Mouse (Mus musculus): ENCODE measurements around the gene Nt5c. TPM values are rescaled to one million over a fixed set of nuclear protein-coding genes. Genes with fewer than 3 reads are reported as not detected.

The Nt5c gene
- polyA plus RNA-seq, 1 experiment from 2014 or later: 91.0 TPM

- 86% methylated on average over 2 of the region's 2 CpGs for WGBS
- no peak for ATAC-seq
- no peaks in the 10 kb centered on the region for H3K9me3 ChIP-seq (ENCODE audit: control insufficient read depth, low read length)
Measured at GRCm38 (mm10) chr11:115522238-115522637, 30.6 kb upstream of the Nt5c start.

GRCm38 (mm10) chr11:115521080-115521479, 29.4 kb upstream of the Nt5c start:
- H3K9ac ChIP-seq (replicated peaks; ENCODE audit: low read depth, low read length): no peak overlapping the region
- peaks cover 9% of the 10 kb centered on the region for H3K36me3 ChIP-seq (ENCODE audit: control insufficient read depth, insufficient read depth)
- H3K4me2 ChIP-seq (ENCODE audit: low read length): no peak overlapping the region
- H3K27ac ChIP-seq (ENCODE audit: low read length): no peak overlapping the region
- no peak for ATAC-seq
- H3K9me3 ChIP-seq (ENCODE audit: control insufficient read depth, low read length): no peaks in the 10 kb centered on the region
- 86% methylated on average over 4 of the region's 4 CpGs for WGBS
- no peaks in the 10 kb centered on the region for H3K4me1 ChIP-seq (replicated peaks; ENCODE audit: control insufficient read depth, insufficient read depth, low read length)
- H3K27me3 ChIP-seq (replicated peaks; ENCODE audit: control insufficient read depth, insufficient read depth, low read length): no peaks in the 10 kb centered on the region
- no peak overlapping the region for H3K4me3 ChIP-seq (replicated peaks; ENCODE audit: low read length)

More at GRCm38 (mm10) chr11:115522238-115522637, 30.6 kb upstream of the Nt5c start:
- peaks cover 10% of the 10 kb centered on the region for H3K36me3 ChIP-seq (ENCODE audit: control insufficient read depth, insufficient read depth)
- H3K4me2 ChIP-seq (ENCODE audit: low read length): no peak overlapping the region
- no peak overlapping the region for H3K27ac ChIP-seq (ENCODE audit: low read length)
- H3K27me3 ChIP-seq (replicated peaks; ENCODE audit: control insufficient read depth, insufficient read depth, low read length): no peaks in the 10 kb centered on the region
- H3K4me1 ChIP-seq (replicated peaks; ENCODE audit: control insufficient read depth, insufficient read depth, low read length): no peaks in the 10 kb centered on the region
- H3K4me3 ChIP-seq (replicated peaks; ENCODE audit: low read length): no peak overlapping the region
- H3K9ac ChIP-seq (replicated peaks; ENCODE audit: low read depth, low read length): no peak overlapping the region

GRCm38 (mm10) chr11:115520218-115520617, 28.6 kb upstream of the Nt5c start:
- WGBS: 77% methylated on average over 2 of the region's 2 CpGs
- Histone ChIP-seq H3K4me1 (replicated peaks; ENCODE audit: control insufficient read depth, insufficient read depth, low read length) (no peaks in the 10 kb centered on the region), H3K4me3 (replicated peaks; ENCODE audit: low read length) (no peak overlapping the region), H3K27ac (ENCODE audit: low read length) (no peak overlapping the region), H3K27me3 (replicated peaks; ENCODE audit: control insufficient read depth, insufficient read depth, low read length) (no peaks in the 10 kb centered on the region), H3K9me3 (ENCODE audit: control insufficient read depth, low read length) (no peaks in the 10 kb centered on the region), H3K9ac (replicated peaks; ENCODE audit: low read depth, low read length) (no peak overlapping the region), H3K4me2 (ENCODE audit: low read length) (no peak overlapping the region), H3K36me3 (ENCODE audit: control insufficient read depth, insufficient read depth) (peaks cover 5% of the 10 kb centered on the region)
- ATAC-seq: no peak

GRCm38 (mm10) chr11:115519581-115519980, 27.9 kb upstream of the Nt5c start:
- no peak overlapping the region for H3K4me2 ChIP-seq (ENCODE audit: low read length)
- H3K27me3 ChIP-seq (replicated peaks; ENCODE audit: control insufficient read depth, insufficient read depth, low read length): no peaks in the 10 kb centered on the region
- H3K4me1 ChIP-seq (replicated peaks; ENCODE audit: control insufficient read depth, insufficient read depth, low read length): peaks cover 2% of the 10 kb centered on the region; the same call in 1 of the 2 replicates
- H3K9ac ChIP-seq (replicated peaks; ENCODE audit: low read depth, low read length): no peak overlapping the region
- no peak overlapping the region for H3K27ac ChIP-seq (ENCODE audit: low read length)
- no peak for ATAC-seq
- no peaks in the 10 kb centered on the region for H3K9me3 ChIP-seq (ENCODE audit: control insufficient read depth, low read length)
- WGBS: 90% methylated on average over 3 of the region's 3 CpGs
- H3K4me3 ChIP-seq (replicated peaks; ENCODE audit: low read length): no peak overlapping the region
- peaks cover 5% of the 10 kb centered on the region for H3K36me3 ChIP-seq (ENCODE audit: control insufficient read depth, insufficient read depth)

GRCm38 (mm10) chr11:115518693-115519092, 27.0 kb upstream of the Nt5c start:
- Histone ChIP-seq H3K4me1 (replicated peaks; ENCODE audit: control insufficient read depth, insufficient read depth, low read length) (peaks cover 2% of the 10 kb centered on the region; the same call in 1 of the 2 replicates), H3K4me3 (replicated peaks; ENCODE audit: low read length) (no peak overlapping the region), H3K27me3 (replicated peaks; ENCODE audit: control insufficient read depth, insufficient read depth, low read length) (no peaks in the 10 kb centered on the region), H3K36me3 (ENCODE audit: control insufficient read depth, insufficient read depth) (peaks cover 5% of the 10 kb centered on the region), H3K9me3 (ENCODE audit: control insufficient read depth, low read length) (no peaks in the 10 kb centered on the region), H3K27ac (ENCODE audit: low read length) (no peak overlapping the region), H3K9ac (replicated peaks; ENCODE audit: low read depth, low read length) (no peak overlapping the region), H3K4me2 (ENCODE audit: low read length) (no peak overlapping the region)
- 76% methylated on average over 9 of the region's 9 CpGs for WGBS
- ATAC-seq: no peak

- H3K4me2 ChIP-seq (ENCODE audit: low read length): no peak overlapping the region
- H3K4me1 ChIP-seq (replicated peaks; ENCODE audit: control insufficient read depth, insufficient read depth, low read length): peaks cover 3% of the 10 kb centered on the region
- no peaks in the 10 kb centered on the region for H3K27me3 ChIP-seq (replicated peaks; ENCODE audit: control insufficient read depth, insufficient read depth, low read length)
- 75% methylated on average over 5 of the region's 5 CpGs for WGBS
- no peaks in the 10 kb centered on the region for H3K36me3 ChIP-seq (ENCODE audit: control insufficient read depth, insufficient read depth)
- H3K27ac ChIP-seq (ENCODE audit: low read length): no peak overlapping the region
- no peaks in the 10 kb centered on the region for H3K9me3 ChIP-seq (ENCODE audit: control insufficient read depth, low read length)
- ATAC-seq: no peak
- H3K9ac ChIP-seq (replicated peaks; ENCODE audit: low read depth, low read length): no peak overlapping the region
- H3K4me3 ChIP-seq (replicated peaks; ENCODE audit: low read length): no peak overlapping the region
Measured at GRCm38 (mm10) chr11:115516942-115517341, 25.3 kb upstream of the Nt5c start.

GRCm38 (mm10) chr11:115515021-115515420, 23.4 kb upstream of the Nt5c start:
- peaks cover 22% of the 10 kb centered on the region for H3K4me1 ChIP-seq (replicated peaks; ENCODE audit: control insufficient read depth, insufficient read depth, low read length)
- no peaks in the 10 kb centered on the region for H3K36me3 ChIP-seq (ENCODE audit: control insufficient read depth, insufficient read depth)
- ATAC-seq: no peak
- no peak overlapping the region for H3K4me2 ChIP-seq (ENCODE audit: low read length)
- no peak overlapping the region for H3K27ac ChIP-seq (ENCODE audit: low read length)
- no peak overlapping the region for H3K9ac ChIP-seq (replicated peaks; ENCODE audit: low read depth, low read length)
- 63% methylated on average over 6 of the region's 6 CpGs for WGBS
- no peaks in the 10 kb centered on the region for H3K27me3 ChIP-seq (replicated peaks; ENCODE audit: control insufficient read depth, insufficient read depth, low read length)
- H3K9me3 ChIP-seq (ENCODE audit: control insufficient read depth, low read length): no peaks in the 10 kb centered on the region
- H3K4me3 ChIP-seq (replicated peaks; ENCODE audit: low read length): no peak overlapping the region

- peak within 1 kb of the TSS; percentile 81 for H3K4me3 ChIP-seq (replicated peaks; ENCODE audit: low read length)
- ATAC-seq: peak; percentile 98
- H3K4me2 ChIP-seq (ENCODE audit: low read length): peak within 1 kb of the TSS; percentile 86
- H3K4me1 ChIP-seq (replicated peaks; ENCODE audit: control insufficient read depth, insufficient read depth, low read length): peaks cover 27% of the 10 kb centered on the region
- H3K9me3 ChIP-seq (ENCODE audit: control insufficient read depth, low read length): no peaks in the 10 kb centered on the region
- peak within 1 kb of the TSS; percentile 97 for H3K9ac ChIP-seq (replicated peaks; ENCODE audit: low read depth, low read length)
- H3K36me3 ChIP-seq (ENCODE audit: control insufficient read depth, insufficient read depth): no peaks in the 10 kb centered on the region
- no peaks in the 10 kb centered on the region for H3K27me3 ChIP-seq (replicated peaks; ENCODE audit: control insufficient read depth, insufficient read depth, low read length)
- H3K27ac ChIP-seq (ENCODE audit: low read length): peak within 1 kb of the TSS; percentile 90
- WGBS: 0% methylated on average over 24 of the region's 24 CpGs
Measured at GRCm38 (mm10) chr11:115514238-115514663, 22.6 kb upstream of the Nt5c start, which contains the start of gene Jpt1. Jpt1 (minus strand) TSS chr11:115514387.

GRCm38 (mm10) chr11:115513271-115514237, 21.9 kb upstream of the Nt5c start:
- H3K4me1 ChIP-seq (replicated peaks; ENCODE audit: control insufficient read depth, insufficient read depth, low read length): peaks cover 32% of the 10 kb centered on the region
- ATAC-seq: peak; percentile 57
- H3K27ac ChIP-seq (ENCODE audit: low read length): peak overlapping the region; percentile 90
- no peaks in the 10 kb centered on the region for H3K9me3 ChIP-seq (ENCODE audit: control insufficient read depth, low read length)
- WGBS: under 1% methylated on average over 57 of the region's 57 CpGs
- peak overlapping the region; percentile 81 for H3K4me3 ChIP-seq (replicated peaks; ENCODE audit: low read length)
- H3K36me3 ChIP-seq (ENCODE audit: control insufficient read depth, insufficient read depth): no peaks in the 10 kb centered on the region
- peak overlapping the region; percentile 97 for H3K9ac ChIP-seq (replicated peaks; ENCODE audit: low read depth, low read length)
- peak overlapping the region; percentile 86 for H3K4me2 ChIP-seq (ENCODE audit: low read length)
- no peaks in the 10 kb centered on the region for H3K27me3 ChIP-seq (replicated peaks; ENCODE audit: control insufficient read depth, insufficient read depth, low read length)

All from forebrain, embryonic 16.5 days (tissue).